Mouse (Mus musculus) stomach, postnatal 0 days (tissue): ENCODE results near the gene Sipa1l1.

ENCODE experiments used
- CTCF ChIP-seq: IDR thresholded peaks from 2 replicates; pipeline ENCODE4 v1.5.1; 2016; ENCODE audit warnings: antibody characterized with exemption, low read depth, mild to moderate bottlenecking, moderate library complexity
- EP300 ChIP-seq: optimal IDR thresholded peaks from 2 replicates; pipeline ENCODE3; 2016; ENCODE audit warnings: antibody characterized with exemption

DNA sequence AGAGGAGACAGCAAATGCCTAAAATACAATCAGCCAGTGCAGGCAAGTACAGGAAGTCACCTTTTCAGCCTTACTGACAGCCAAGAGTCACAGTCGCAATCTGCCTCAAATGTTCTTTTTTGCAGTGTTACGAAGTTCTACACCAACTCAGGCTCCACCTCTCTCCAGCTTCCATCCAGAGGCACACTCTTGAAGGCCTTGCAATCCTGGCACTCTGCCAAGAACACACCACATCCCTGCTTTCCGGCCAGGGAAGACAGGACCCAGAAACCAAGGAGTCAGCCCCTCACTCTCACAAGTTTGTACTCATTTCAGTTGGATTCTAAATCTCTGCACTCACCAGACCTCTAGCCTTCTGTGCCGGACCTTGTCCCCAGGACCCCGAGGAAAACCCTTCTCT is 299.3 kb downstream of the Sipa1l1 start:
- TF ChIP-seq CTCF (no peak), EP300 (no peak)
